Mouse (Mus musculus) heart, adult 2 months (tissue): ENCODE measurements at regions not wholly inside any gene's neighbourhood (a gene's known extent, or its start where the extent isn't known, plus 50 kb on each side); places are given as distances from the start of the nearest gene placed in this dataset.

Experiments
- CTCF ChIP-seq: fragments of 200-600 bp; IDR thresholded peaks from 2 replicates; pipeline ENCODE4 v1.8.1; 2022; ENCODE audit warnings: antibody characterized with exemption, mild to moderate bottlenecking, moderate library complexity
- POLR2A ChIP-seq: fragments of 200-500 bp; IDR thresholded peaks from 2 replicates; pipeline ENCODE4 v1.6.1; 2011; ENCODE audit warnings: mild to moderate bottlenecking, low read depth, low read length, control low read depth; ENCODE audit not compliant: insufficient read depth

DNA sequence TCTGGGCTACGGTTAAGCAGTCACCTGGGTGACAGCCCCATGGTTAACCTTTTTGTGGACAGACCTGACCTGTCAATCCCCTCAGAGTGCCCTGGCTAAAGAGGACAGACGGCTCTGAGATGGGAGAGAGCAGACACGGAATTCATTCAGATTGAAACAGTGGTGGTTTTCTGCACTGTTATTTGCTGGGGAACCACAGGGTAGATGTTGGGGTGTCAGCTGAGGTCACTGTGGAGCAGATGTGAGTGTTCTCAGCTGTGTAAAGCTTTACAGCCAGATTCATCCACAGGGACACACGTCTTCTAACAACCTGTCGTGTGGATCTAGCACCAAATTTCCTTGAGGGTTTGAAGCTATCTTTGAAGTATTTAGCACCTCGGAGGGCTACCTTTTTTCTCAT, 97.3 kb upstream of the Fut8 start:
- TF ChIP-seq CTCF (no peak), POLR2A (no peak)
